Mouse (Mus musculus) thymus, postnatal 0 days (tissue): ENCODE data around the gene Opalin. TPM values are rescaled to one million over a fixed set of nuclear protein-coding genes. Genes with fewer than 3 reads are reported as not detected.

Source experiments
- DNase-seq: peaks from one replicate; pipeline ENCODE4 v3.0.0-alpha.2; 2015; ENCODE audit warnings: low spot score
- polyA plus RNA-seq: library from polyadenylated mRNA; unstranded; fragments of >200 nt; fragmentation: Nextera tagmentation; extraction: Ambion mirVana; gene quantifications from 2 replicates; pipeline ENCODE4 v1.2.1, GENCODE M21; 2015

Gene Opalin
- polyA plus RNA-seq: 0.09 and 0.12 TPM in 2 replicates

DNA sequence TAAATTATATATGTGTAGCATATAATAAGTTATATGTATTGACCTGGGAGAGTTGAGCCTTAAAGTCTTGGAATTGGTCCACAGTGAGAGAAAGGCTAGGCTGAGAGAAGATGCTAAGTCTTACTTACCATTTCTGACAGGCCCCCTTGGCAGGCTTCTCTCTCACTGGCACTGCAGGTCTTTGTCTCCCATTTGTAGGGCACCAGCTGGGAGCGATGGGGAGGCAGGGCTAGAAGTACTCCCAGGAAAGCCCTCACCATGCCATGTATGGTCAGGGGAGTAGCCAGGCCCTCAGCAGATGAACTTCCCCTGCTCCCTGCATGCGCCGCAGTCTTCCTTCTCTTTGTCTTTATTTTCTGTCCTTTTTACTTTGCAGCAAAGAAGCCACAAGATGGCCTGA lies at the start of gene Opalin:
Gene Opalin, minus strand, starts transcription at position 208 of the 400 bp plus-strand sequence.
- DNase-seq: no peak

DNA sequence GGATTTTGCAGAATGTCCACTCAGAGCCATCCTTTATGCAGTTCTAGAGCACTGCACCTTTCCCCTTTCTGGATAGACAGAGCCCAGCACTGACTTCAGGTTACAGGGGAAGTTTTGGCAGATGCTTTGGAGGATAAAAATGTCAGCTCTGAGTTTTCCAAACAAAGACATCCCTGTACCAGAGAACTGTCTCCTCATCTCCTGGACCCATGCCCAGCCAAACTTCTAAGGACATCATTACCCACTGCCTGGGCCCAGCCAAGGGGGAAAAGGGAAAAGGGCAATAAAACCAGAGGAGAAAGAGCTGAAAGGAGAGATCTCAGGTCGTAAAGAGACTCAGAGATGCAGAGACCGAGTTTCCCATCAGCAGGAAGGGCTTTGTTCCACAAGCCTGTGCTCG lies 46.1 kb upstream of the Opalin start:
- DNase-seq: no peak

DNA sequence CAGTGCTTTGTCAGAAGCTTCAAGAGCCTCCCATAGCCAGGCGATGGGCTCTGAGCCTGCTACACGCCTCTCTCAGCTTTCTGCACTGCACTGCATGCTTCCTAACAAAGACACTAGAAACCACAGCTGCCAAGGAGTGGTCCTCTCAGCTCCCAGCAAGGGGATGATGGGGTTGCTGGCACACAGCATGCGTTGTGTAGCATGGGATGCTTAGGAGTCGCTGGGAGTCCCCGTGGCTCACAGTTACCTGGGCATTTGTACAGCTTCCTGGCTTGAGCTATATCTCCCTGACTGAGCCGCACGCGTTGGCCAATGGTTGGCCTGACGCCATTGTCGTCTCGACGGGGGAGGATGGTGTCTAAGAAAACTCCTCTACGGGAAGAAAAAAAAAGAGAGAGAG lies 43.0 kb upstream of the Opalin start:
- DNase-seq: no peak

DNA sequence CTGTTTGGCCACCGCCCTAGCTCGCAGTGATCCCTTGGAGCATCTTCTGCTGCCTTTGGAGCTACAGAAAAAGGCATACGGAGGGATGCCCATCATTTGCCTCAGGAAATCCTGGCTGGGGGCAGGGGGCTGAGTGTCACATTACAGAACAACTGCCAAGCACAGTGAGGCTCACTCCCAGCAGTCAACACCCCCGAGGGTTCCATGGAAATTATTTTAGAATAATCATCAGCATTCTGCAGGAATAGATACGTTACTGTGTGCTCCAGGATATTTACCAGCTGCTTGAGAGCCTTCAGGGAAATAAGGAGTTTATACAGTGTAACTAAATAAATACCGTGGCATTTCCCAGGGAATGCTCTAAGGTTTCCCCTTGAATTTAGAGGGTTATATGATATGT lies 41.4 kb upstream of the Opalin start:
- DNase-seq: no peak

DNA sequence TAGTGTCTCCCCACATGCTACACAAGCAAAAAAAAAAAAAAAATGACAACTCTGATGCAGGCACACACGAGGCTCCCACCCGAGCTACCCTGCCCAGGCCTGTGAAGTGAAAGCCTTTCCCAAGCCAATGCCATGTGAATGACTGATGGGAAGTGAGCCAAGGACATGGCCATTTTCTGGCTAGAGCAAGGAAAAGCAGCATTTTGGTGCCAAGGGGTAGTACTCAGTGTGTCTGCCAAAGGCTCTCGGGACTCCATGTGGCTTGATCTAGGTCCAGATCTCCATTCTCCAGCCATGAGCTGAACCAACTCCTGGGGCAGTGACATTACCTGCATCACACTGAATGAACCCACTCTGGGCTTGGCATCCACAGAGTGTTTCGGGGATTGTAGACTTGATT lies 40.4 kb upstream of the Opalin start:
- no peak for DNase-seq

DNA sequence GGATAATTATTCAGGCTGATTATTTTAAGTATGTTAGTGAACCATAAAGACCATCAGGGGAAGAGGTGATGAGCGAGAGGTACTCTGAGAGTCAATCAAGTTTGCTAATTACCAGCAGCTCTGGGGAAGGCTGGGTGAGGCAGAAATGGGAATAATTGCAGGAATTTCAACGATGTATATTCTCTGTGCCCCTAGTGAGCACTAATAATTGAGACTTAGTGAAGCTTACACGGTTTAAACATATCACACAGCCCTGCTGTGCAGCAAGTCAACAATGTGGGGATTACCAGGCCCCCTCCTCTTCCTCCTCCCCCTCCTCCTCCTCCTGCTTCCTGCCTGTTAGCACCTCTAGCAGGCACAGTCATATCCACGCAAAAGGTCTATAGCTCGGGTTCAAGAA lies 37.7 kb upstream of the Opalin start:
- DNase-seq: no peak

DNA sequence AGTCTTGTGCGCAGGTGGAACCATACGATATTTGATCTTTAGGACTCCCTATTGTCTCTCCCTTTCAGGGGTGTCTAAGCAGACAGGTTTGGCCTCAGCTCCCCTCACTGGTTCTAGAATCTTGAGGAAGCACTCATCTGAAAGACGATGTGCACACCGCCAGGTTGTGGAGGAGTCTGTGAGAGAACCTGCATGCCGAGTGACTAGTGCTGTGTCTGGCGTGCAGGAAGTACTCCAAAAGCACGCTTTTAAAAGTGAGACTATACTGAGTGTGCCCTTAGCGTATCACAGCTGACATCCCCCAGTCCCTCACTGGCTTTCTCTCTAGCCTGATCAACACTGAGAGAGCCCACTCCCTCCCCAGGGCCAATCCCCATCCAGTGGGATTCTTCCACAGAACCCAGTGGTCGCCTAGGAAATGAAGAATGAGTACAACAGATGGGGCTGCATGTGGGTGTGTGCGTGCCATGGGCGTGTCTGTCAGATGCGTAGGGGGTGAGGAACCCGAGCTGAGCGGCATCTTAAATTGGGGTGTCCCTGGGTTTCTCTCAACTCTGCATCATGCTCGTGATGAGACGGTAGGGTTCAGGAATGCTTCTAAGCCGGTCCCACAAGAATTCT lies 37.1 kb upstream of the Opalin start:
- DNase-seq: no peak

DNA sequence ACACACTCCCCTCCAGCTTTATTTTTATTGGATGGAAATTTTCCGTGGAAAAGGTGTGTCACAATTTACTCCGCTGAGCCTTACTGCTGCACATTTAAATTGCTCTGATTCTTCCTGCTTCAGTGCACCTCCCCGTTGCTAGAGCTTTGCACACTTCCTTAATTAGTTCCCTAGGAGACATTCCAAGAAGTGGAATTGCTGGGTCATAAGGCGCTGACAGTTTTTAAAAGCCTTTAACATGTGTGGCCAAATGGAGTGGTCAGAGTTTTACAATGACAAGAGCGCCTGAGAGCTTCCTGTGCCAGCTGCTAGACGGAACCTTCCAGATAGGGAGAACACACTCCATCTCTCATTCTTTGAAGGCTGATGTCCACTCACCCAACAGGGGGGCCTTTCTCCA lies 35.7 kb upstream of the Opalin start:
- DNase-seq: no peak

DNA sequence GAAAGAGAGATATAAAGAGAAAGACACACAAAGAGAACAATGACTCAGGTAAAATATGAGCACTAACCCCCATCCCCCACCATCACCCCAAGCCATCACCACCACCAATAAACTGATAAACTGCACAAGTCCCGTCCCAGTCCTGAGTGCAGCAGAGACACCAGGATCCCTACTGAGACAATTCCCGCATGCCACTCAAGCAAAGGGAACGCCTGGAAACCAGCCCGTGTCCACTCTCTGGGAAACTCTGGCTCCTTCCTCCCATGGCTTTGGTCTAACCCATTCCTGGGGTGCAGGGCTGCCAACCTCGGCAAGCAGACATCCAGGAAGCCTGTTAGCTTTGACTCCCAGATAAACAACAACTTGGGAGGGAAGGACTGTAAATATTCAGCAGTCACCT lies 33.1 kb upstream of the Opalin start:
- DNase-seq: no peak

DNA sequence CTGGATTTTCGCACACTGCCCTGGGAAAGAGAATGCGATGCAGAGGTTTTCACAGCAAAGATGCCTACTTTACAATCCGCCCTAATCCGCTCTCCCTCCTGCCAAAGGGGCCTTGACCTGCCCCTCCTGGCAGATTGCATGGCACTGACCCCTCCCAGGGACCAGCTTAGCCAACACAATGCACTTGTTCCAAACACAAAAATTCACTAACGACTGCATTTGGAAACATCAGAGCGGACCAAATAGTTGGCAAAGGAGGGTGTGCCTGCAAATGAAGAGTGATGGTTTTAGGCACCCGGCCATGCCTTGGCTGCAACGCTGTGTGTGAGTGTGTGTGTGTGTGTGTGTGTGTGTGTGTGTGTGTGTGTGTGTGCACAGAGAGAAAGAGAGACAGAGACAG lies 32.6 kb upstream of the Opalin start:
- DNase-seq: no peak

DNA sequence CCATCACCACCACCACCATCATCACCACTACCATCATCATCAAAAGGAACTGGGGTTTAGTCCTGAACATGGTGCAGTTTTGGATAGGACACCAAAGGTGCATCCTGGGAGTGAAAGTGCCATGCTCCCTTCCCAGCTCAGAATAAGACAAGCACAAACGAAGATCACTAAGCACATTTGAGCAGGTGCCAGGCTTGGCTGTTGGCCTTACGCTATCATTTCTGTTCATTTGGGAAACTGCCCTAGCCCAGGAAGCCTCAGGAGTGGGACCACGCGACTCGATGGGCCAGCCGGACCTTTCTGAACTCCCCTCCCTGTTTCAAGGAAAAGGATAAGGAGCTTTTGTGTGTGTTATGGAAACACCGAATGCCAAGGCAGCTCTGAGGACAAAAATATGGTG lies 31.8 kb upstream of the Opalin start:
- no peak for DNase-seq

DNA sequence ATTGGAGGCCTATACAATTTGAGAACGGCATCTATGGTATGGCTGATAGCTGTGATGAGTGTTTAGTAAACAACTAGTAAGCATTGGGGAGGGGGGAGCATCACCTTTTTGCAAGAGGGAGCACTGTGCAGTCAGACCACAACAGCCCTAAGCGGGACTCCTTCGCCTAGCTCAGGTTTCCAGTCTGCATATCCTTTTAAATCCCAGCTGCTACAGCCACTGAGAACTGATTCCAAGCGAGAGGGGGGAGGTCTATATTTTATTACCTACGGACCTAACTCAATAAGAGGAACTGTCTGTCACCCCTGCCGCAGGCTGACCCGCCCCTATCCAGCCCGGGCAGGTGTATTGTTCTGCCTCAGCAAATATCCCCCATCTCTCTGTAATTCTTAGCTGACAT lies 30.6 kb upstream of the Opalin start:
- no peak for DNase-seq

DNA sequence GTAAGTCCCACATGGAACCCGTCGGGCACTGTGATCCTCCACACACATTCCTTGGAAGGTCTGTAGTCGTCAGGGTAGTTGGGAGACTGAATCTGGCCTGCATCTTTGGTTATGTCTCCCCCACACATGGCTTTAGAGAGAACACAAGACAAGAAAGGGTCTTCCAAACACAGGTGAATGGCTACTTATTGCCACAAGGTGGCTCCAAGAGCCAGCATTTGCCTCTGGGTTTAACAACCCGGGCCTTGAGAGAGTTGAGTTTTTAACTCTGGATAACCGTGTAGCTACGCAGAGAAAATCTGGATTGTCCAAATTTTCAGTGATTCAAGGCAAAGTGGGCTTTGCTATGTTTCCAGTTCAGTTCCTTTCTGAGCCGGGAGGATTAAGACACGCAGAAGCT lies 28.0 kb upstream of the Opalin start:
- peak; percentile 17 for DNase-seq

DNA sequence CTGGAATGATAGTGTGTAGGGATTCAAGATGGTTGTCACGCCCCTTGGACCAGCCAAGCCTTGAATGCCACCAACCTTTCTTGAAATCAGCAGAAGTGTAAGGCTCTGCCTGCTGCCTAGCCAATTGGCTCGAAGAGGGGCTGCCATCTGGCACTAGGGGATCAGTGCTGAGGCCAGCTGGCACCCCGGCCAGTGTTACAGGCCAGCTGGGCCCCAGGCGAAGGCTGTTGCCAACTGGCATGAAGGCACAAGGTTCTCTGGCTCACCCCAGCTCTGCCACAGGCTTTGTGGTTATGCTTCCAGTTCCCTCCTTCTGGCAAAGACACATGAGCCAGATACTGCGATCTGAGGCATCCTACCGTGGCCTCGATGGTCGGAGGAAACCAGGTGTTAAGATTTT lies 24.5 kb upstream of the Opalin start:
- DNase-seq: no peak

DNA sequence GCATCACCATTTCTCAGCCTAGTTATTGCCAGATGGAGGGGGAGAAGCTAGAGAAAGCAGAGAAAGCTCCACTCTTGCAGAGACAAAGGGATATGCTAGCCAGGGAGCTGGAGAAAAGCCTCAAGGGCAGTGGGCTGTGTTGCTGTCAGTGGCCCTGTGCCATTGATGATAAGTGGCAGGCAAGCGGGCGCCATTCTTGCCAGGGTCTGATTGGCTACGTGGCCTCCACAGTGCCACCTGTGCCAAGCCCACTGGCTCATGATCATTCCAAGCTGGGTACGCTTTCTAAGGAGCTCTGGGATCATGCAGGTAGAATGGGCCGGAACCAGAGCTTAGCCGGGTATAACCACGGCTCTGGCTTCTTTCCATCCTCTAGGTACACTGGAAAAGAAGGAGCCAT lies 23.9 kb upstream of the Opalin start:
- DNase-seq: no peak

DNA sequence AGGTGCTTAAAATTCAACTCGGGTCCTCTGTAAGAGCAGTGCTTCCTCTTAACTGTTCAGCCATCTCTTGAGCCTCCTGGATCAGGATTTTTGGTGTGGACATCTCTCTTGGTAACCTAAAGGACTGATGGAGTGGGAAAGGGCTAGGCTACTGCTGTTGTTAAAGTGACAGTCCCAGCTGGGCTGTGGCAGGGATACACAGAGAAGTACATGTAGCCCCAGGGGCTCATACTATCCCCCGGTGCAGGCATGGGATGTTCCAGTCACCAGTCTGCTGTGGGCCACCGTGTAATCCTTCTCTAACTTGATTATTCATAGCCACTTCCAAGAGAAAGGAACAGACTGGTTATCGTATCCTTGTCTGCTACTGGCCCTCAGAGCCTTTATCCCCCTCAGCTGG lies 20.1 kb upstream of the Opalin start:
- DNase-seq: no peak

DNA sequence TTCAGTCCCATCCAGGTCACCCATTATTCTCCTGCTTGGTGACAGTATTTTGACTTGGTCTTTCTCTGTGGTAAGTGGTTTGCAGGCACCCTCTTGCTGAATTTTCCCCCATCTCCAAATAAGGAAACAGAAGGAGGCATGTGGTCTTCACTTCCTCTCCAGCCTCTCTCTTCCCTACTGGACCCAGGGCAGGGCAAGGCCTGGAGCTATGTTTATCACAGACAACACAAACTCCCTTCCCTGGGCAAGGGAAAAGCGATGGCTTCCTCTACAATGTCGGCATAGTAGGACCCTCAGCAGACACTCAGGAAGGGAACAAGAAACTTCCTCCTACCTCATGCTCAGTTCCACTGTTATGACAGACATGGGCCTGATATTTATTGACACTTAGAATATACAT lies 15.0 kb upstream of the Opalin start:
- DNase-seq: no peak

DNA sequence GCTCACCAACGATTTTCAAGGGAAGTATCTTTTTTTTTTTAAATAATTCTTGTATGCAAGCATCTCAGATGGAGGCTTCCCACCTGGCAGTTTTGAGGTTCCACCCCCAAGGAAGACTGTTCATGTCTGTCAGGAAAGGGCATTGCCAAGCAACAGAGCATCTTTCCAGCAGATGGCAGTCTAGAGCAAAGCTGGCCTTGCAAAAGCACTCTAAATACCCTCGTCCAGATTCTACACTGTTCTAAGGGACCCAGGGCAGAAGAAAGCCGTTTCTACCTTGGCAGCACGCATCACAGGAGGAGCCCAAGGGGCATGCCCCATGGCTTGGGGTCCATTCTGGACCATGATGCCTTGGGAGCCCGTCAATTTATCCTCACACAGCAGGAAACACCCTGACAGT lies 12.9 kb upstream of the Opalin start:
- DNase-seq: peak; percentile 66

DNA sequence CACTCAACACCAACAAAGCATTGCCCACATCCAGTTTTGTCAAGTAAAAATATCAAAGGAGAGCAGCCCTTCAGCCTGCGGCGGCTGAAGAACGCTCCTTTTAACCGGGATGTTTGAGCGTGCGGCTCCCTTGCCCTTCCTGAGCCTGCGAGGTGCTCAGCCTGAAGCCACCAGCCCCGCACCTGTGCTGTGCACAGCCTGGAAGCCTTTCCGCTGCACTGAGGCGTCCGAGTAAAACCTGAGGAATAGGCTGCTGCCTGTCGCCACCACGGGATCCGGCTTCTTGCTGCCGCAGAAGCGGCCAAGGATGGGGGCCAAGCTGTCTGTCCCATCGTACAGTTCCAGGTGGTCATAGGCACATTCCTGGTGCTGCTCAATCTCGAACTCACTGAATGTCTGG lies 11.6 kb upstream of the Opalin start:
- DNase-seq: peak; percentile 20

DNA sequence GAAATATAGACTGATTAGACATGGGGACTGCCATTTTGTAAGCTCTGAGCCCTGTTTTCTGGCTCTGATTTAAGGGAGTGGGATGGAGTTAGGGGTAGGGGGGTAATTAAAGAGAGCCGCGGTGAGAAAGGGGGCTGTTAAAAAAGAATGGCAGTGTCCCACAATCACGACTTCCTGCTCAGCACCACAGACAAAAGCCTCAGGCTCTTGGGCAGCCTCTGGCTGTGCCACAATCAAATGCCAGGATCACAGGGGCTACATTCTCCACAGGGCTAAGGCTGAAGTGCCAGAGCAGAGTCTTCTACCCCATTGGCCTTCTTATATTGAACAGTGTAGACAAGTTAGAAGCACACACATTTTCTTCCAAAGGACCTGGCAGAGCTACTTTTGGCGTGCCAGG lies 11.0 kb upstream of the Opalin start:
- DNase-seq: no peak

DNA sequence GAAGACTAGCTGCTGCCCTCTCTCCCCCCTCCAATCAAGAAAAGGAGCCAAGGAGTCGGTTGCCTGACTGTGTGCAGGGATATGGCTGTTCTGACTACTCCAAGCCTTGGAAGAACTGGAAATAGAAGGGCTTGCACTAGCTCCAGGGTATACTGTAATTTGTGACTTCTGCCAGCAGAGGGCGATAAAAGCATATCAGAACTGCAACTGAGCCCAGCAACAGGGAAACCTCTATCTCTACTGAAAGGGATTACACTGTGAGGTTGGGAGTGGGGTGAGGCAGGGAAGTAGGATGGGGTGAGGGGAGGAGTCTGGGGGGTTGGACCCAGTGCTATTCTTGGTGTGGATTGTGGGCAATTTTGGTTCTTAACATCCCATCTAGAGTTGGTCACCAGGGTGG lies 9.8 kb upstream of the Opalin start:
- DNase-seq: peak; percentile 76

DNA sequence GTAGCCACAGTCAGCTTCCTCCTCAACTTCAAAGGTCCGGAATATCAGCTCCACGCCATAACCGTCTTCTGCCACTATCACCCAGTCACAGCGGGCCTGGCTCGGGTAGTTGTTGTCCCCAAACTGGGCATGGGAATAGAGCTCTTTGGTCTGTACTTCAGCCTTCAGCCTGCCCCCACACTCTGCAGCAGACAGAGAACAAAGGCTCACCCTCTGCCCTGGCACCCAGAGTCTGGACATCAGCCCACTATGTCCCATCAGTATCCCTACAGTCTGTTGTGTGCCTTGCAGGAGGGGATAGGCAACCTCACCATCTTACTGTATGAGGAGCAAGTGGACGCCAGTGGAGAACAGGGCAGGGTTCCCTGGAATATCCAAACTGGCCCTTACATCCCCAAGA lies 9.4 kb upstream of the Opalin start:
- no peak for DNase-seq

DNA sequence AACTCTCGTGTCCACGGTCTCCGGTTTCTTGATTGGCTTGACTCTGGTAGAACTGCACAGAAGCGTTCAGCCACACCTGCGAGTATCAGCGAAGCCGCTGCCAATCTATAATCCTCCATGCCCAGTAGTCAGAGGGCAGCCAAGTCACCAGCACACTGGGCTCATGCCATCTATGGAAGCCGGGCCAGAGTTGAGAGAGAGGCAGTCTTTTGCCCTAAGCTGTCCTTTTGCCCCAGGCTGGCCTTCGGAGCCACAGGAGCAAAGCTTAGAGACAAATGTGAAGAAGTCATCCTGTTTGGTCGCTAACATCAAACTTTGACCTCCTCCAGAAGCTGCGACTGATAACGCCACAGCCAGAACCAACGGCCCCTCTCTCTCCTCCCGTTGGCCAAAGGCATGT lies 6.7 kb upstream of the Opalin start:
- DNase-seq: no peak

DNA sequence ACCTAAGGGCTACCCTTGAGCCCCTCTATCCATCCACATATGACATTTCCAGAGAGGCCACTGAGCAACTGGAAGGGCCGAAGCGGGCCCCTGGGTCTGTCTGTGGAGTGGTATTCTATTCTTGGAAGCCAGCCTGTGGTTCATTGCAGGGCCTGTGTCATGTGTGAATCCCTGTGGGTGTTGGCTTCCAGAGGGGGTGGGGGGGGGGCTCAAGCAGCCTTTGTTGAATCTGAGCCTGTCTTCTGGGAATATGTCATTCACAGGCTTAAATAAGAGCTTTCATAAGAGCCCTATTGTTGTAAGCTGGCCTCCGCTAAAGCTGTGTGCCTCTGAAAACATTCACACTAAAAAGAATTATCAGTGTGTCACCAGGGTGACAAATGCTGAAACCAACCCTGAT lies 4.7 kb upstream of the Opalin start:
- no peak for DNase-seq
